Mouse (Mus musculus) CH12F3 (cell line): ENCODE data around the gene Mfap1b.
"Not testable (repeated sequence)": the region's sequence is repeated elsewhere in the genome, so short reads cannot be mapped to it uniquely, and the experiment has no call there.

Source experiments
- in situ Hi-C: fragments of 300-500 bp; cut with MboI; formaldehyde crosslinking; loops from 2 replicates; pipeline ENCODE4 v1.14.3; 2020; ENCODE audit warnings: low sequenced_read_pairs

Mfap1b gene

GRCm38 (mm10) chr2:121473301-121474179 is at the start of gene Mfap1b:
Gene Mfap1b, minus strand, starts transcription at chr2:121474067.
- in situ Hi-C loops = not testable (repeated sequence)

- in situ Hi-C loops = not testable (repeated sequence)
Observed at GRCm38 (mm10) chr2:121522830-121523229, 49.0 kb upstream of the Mfap1b start.

- in situ Hi-C loops = no loop called here
Observed at GRCm38 (mm10) chr2:121522006-121522405, 48.1 kb upstream of the Mfap1b start.

- in situ Hi-C loops = not testable (repeated sequence)
Observed at GRCm38 (mm10) chr2:121518711-121519110, 44.8 kb upstream of the Mfap1b start.

- in situ Hi-C loops = no loop called here
Observed at GRCm38 (mm10) chr2:121518106-121518505, 44.2 kb upstream of the Mfap1b start.

- in situ Hi-C loops = no loop called here
Observed at GRCm38 (mm10) chr2:121514211-121514610, 40.3 kb upstream of the Mfap1b start.

- in situ Hi-C loops = not testable (repeated sequence)
Observed at GRCm38 (mm10) chr2:121512991-121513765, 39.3 kb upstream of the Mfap1b start.

GRCm38 (mm10) chr2:121511401-121511800 is 37.5 kb upstream of the Mfap1b start:
- in situ Hi-C loops = no loop called here

- in situ Hi-C loops = no loop called here
Observed at GRCm38 (mm10) chr2:121509584-121509983, 35.7 kb upstream of the Mfap1b start.

GRCm38 (mm10) chr2:121507951-121508330 is 34.1 kb upstream of the Mfap1b start:
- in situ Hi-C loops = no loop called here

GRCm38 (mm10) chr2:121507173-121507950 is 33.5 kb upstream of the Mfap1b start:
- in situ Hi-C loops = no loop called here

GRCm38 (mm10) chr2:121505942-121506882 is 32.3 kb upstream of the Mfap1b start, which contains the start of the genes Mfap1a and Wdr76:
Gene Mfap1a, minus strand, starts transcription at chr2:121506665.
Gene Wdr76, plus strand, starts transcription at chr2:121506723.
- in situ Hi-C loops = not testable (repeated sequence)

GRCm38 (mm10) chr2:121501550-121501949 is 27.7 kb upstream of the Mfap1b start:
- in situ Hi-C loops = not testable (repeated sequence)

- in situ Hi-C loops = not testable (repeated sequence)
Observed at GRCm38 (mm10) chr2:121484403-121484802, 10.5 kb upstream of the Mfap1b start.

GRCm38 (mm10) chr2:121483576-121483975 is 9.7 kb upstream of the Mfap1b start:
- in situ Hi-C loops = no loop called here

GRCm38 (mm10) chr2:121480916-121481315 is 7.0 kb upstream of the Mfap1b start:
- in situ Hi-C loops = not testable (repeated sequence)

- in situ Hi-C loops = no loop called here
Observed at GRCm38 (mm10) chr2:121480498-121480897, 6.6 kb upstream of the Mfap1b start.

- in situ Hi-C loops = no loop called here
Observed at GRCm38 (mm10) chr2:121477491-121478266, 3.8 kb upstream of the Mfap1b start.

GRCm38 (mm10) chr2:121475306-121475705 is 1.4 kb upstream of the Mfap1b start:
- in situ Hi-C loops = not testable (repeated sequence)
